Mouse (Mus musculus) left cerebral cortex, adult 18-20 months (tissue): ENCODE measurements around the gene Mgp. TPM values are rescaled to one million over a fixed set of nuclear protein-coding genes. Genes with fewer than 3 reads are reported as not detected.
A peak's percentile ranks its signal among the peaks of the same experiment; 100 is the strongest.

Source experiments
- DNase-seq, 2 experiments: peaks; one replicate each; pipeline ENCODE4 v3.0.0; 2021 to 2022; ENCODE audit warnings: low spot score in 2 of 2, mixed read lengths in 1 of 2
- total RNA-seq, 2 experiments: library from RNA; stranded (reverse); gene quantifications; 2 replicates each; pipeline ENCODE4 v1.2.3; 2021

Mgp gene
- total RNA-seq, 2 experiments from 2014 or later, result 43.3 to 51.2 TPM

- DNase-seq, result no peak
These were observed 21.3 kb downstream of the Mgp start for GRCm38 (mm10) chr6:136854361-136854781.

- no peak for DNase-seq
These were observed 22.9 kb downstream of the Mgp start for GRCm38 (mm10) chr6:136852762-136853161.

GRCm38 (mm10) chr6:136852348-136852747 is 23.3 kb downstream of the Mgp start:
- DNase-seq, result no peak

GRCm38 (mm10) chr6:136850267-136850666 is 25.4 kb downstream of the Mgp start:
- no peak for DNase-seq

GRCm38 (mm10) chr6:136848971-136849370 is 26.7 kb downstream of the Mgp start:
- no peak for DNase-seq

- DNase-seq, result no peak
These were observed 27.2 kb downstream of the Mgp start for GRCm38 (mm10) chr6:136848399-136848798.

GRCm38 (mm10) chr6:136847790-136848189 is 27.8 kb downstream of the Mgp start:
- DNase-seq, result peak; percentile 42 to 55

- no peak for DNase-seq
These were observed 28.4 kb downstream of the Mgp start for GRCm38 (mm10) chr6:136847267-136847666.

- no peak for DNase-seq
These were observed 29.7 kb downstream of the Mgp start for GRCm38 (mm10) chr6:136845706-136846480.

GRCm38 (mm10) chr6:136844903-136845302 is 30.7 kb downstream of the Mgp start:
- no peak for DNase-seq

GRCm38 (mm10) chr6:136837323-136837722 is 38.3 kb downstream of the Mgp start:
- no peak for DNase-seq

GRCm38 (mm10) chr6:136835352-136835751 is 40.3 kb downstream of the Mgp start, which contains the start of gene Smco3:
TSS of gene Smco3 (minus strand) at chr6:136835452.
- no peak for DNase-seq

GRCm38 (mm10) chr6:136831712-136832111 is 43.9 kb downstream of the Mgp start:
- DNase-seq, result no peak

GRCm38 (mm10) chr6:136828681-136829080 is 46.9 kb downstream of the Mgp start:
- DNase-seq, result no peak

- DNase-seq, result peak; percentile 95 to 97
These were observed 47.6 kb downstream of the Mgp start, which contains the start of gene Wbp11 for GRCm38 (mm10) chr6:136827881-136828561. TSS of gene Wbp11 (minus strand) at chr6:136828233.

- no peak for DNase-seq
These were observed 48.1 kb downstream of the Mgp start, which contains the start of gene BC049715 for GRCm38 (mm10) chr6:136827516-136827880. TSS of gene BC049715 (plus strand) at chr6:136827626.

- no peak for DNase-seq
These were observed 48.5 kb downstream of the Mgp start for GRCm38 (mm10) chr6:136827116-136827515.

GRCm38 (mm10) chr6:136824987-136825386 is 50.6 kb downstream of the Mgp start:
- DNase-seq, result no peak
